Mouse (Mus musculus): ENCODE data around the gene Lrrc8b.

Lrrc8b gene

GRCm38 (mm10) chr5:105415198-105415791, at the start of gene Lrrc8b:
Gene Lrrc8b, plus strand, starts transcription at chr5:105415775.
- DNase-seq (ENCODE audit: extremely low spot score, low read depth, low spot score): no peak

- DNase-seq (ENCODE audit: extremely low spot score, low read depth, low spot score): no peak
Measured at GRCm38 (mm10) chr5:105381482-105381881, 34.1 kb upstream of the Lrrc8b start.

GRCm38 (mm10) chr5:105390346-105390745, 25.2 kb upstream of the Lrrc8b start:
- DNase-seq (ENCODE audit: extremely low spot score, low read depth, low spot score): no peak

GRCm38 (mm10) chr5:105393731-105394130, 21.8 kb upstream of the Lrrc8b start:
- no peak for DNase-seq (ENCODE audit: extremely low spot score, low read depth, low spot score)

GRCm38 (mm10) chr5:105395188-105395587, 20.4 kb upstream of the Lrrc8b start:
- DNase-seq (ENCODE audit: extremely low spot score, low read depth, low spot score): no peak

- DNase-seq (ENCODE audit: extremely low spot score, low read depth, low spot score): no peak
Measured at GRCm38 (mm10) chr5:105398966-105399365, 16.6 kb upstream of the Lrrc8b start.

- DNase-seq (ENCODE audit: extremely low spot score, low read depth, low spot score): peak; percentile 41
Measured at GRCm38 (mm10) chr5:105399631-105400423, 15.7 kb upstream of the Lrrc8b start.

GRCm38 (mm10) chr5:105400424-105401375, 14.9 kb upstream of the Lrrc8b start:
- DNase-seq (ENCODE audit: extremely low spot score, low read depth, low spot score): no peak

GRCm38 (mm10) chr5:105401536-105401935, 14.0 kb upstream of the Lrrc8b start:
- DNase-seq (ENCODE audit: extremely low spot score, low read depth, low spot score): no peak

- peak; percentile 58 for DNase-seq (ENCODE audit: extremely low spot score, low read depth, low spot score)
Measured at GRCm38 (mm10) chr5:105404961-105405360, 10.6 kb upstream of the Lrrc8b start.

GRCm38 (mm10) chr5:105407661-105408060, 7.9 kb upstream of the Lrrc8b start:
- DNase-seq (ENCODE audit: extremely low spot score, low read depth, low spot score): no peak

GRCm38 (mm10) chr5:105409092-105409491, 6.5 kb upstream of the Lrrc8b start:
- DNase-seq (ENCODE audit: extremely low spot score, low read depth, low spot score): no peak

GRCm38 (mm10) chr5:105410521-105411293, 4.9 kb upstream of the Lrrc8b start:
- no peak for DNase-seq (ENCODE audit: extremely low spot score, low read depth, low spot score)

- DNase-seq (ENCODE audit: extremely low spot score, low read depth, low spot score): no peak
Measured at GRCm38 (mm10) chr5:105411294-105411570, 4.3 kb upstream of the Lrrc8b start.

GRCm38 (mm10) chr5:105411768-105412167, 3.8 kb upstream of the Lrrc8b start:
- DNase-seq (ENCODE audit: extremely low spot score, low read depth, low spot score): no peak

GRCm38 (mm10) chr5:105412634-105413033, 2.9 kb upstream of the Lrrc8b start:
- no peak for DNase-seq (ENCODE audit: extremely low spot score, low read depth, low spot score)

GRCm38 (mm10) chr5:105414341-105415120, 1.0 kb upstream of the Lrrc8b start:
- no peak for DNase-seq (ENCODE audit: extremely low spot score, low read depth, low spot score)

- no peak for DNase-seq (ENCODE audit: extremely low spot score, low read depth, low spot score)
Measured at GRCm38 (mm10) chr5:105415951-105416675, 538 bp downstream of the Lrrc8b start.

- DNase-seq (ENCODE audit: extremely low spot score, low read depth, low spot score): no peak
Measured at GRCm38 (mm10) chr5:105417217-105417616, 1.6 kb downstream of the Lrrc8b start.

Data from hindlimb bud, embryonic 11.5 days (tissue).